Mouse (Mus musculus) ES-E14 (cell line): ENCODE data around the gene Avl9. TPM values are rescaled to one million over a fixed set of nuclear protein-coding genes. Genes with fewer than 3 reads are reported as not detected.

ENCODE experiments used
- DNase-seq: peaks from one replicate; pipeline ENCODE4 v3.0.0-alpha.2; 2013; ENCODE audit warnings: low read depth, low spot score
- H3K27ac ChIP-seq: 2 replicates; pipeline ENCODE4 v1.5.1; 2012; ENCODE audit warnings: low read depth, mild to moderate bottlenecking, low read length, moderate library complexity, mixed read lengths; ENCODE audit not compliant: poor library complexity, insufficient read depth, severe bottlenecking
- H3K36me3 ChIP-seq: 2 replicates; pipeline ENCODE4 v1.6.1; 2012; ENCODE audit warnings: mild to moderate bottlenecking, low read length, moderate library complexity, mixed read lengths; ENCODE audit not compliant: control insufficient read depth, poor library complexity, insufficient read depth, severe bottlenecking
- H3K4me1 ChIP-seq, 2 experiments: fragments of 150-350 bp in 1 of 2; sonication (generic) in 1 of 2; 2 replicates each; pipeline ENCODE4 v1.6.1; 2012; ENCODE audit warnings: low read length in 2 of 2, mild to moderate bottlenecking in 1 of 2, mixed read lengths in 1 of 2; ENCODE audit not compliant: control insufficient read depth in 2 of 2, insufficient read depth in 2 of 2, poor library complexity in 1 of 2
- H3K4me3 ChIP-seq, 2 experiments: fragments of 150-350 bp in 1 of 2; sonication (generic) in 1 of 2; 2 replicates each; pipeline ENCODE4 v1.5.1; 2012; ENCODE audit warnings: low read length in 2 of 2, low read depth in 1 of 2, mild to moderate bottlenecking in 1 of 2, mixed read lengths in 1 of 2; ENCODE audit not compliant: insufficient read depth in 1 of 2, poor library complexity in 1 of 2, severe bottlenecking in 1 of 2
- H3K9ac ChIP-seq: 2 replicates; pipeline ENCODE4 v1.6.1; 2012; ENCODE audit warnings: low read depth, mild to moderate bottlenecking, low read length, mixed read lengths; ENCODE audit not compliant: poor library complexity, insufficient read depth, severe bottlenecking
- H3K9me3 ChIP-seq: fragments of 150-350 bp; sonication (generic); 2 replicates; pipeline ENCODE4 v1.6.1; 2012; ENCODE audit warnings: low read depth, mild to moderate bottlenecking, low read length; ENCODE audit not compliant: control insufficient read depth, insufficient read depth
- CHD2 ChIP-seq: IDR thresholded peaks from 2 replicates; pipeline ENCODE4 v1.6.1; 2014; ENCODE audit warnings: mild to moderate bottlenecking, low read depth, low read length, inconsistent platforms
- HCFC1 ChIP-seq: IDR thresholded peaks from 2 replicates; pipeline ENCODE4 v1.6.1; 2012; ENCODE audit warnings: low read length, inconsistent platforms, borderline replicate concordance; ENCODE audit not compliant: insufficient read depth
- MAFK ChIP-seq: IDR thresholded peaks from 2 replicates; pipeline ENCODE4 v1.6.1; 2014; ENCODE audit warnings: mild to moderate bottlenecking, low read depth, low read length, inconsistent platforms; ENCODE audit not compliant: insufficient read depth
- ZC3H11A ChIP-seq: IDR thresholded peaks from 2 replicates; pipeline ENCODE4 v1.6.1; 2012; ENCODE audit warnings: low read depth, mild to moderate bottlenecking, inconsistent platforms, low read length, borderline replicate concordance
- ZNF384 ChIP-seq: IDR thresholded peaks from 2 replicates; pipeline ENCODE4 v1.6.1; 2012; ENCODE audit warnings: low read depth, low read length, inconsistent platforms
- in situ Hi-C, 2 experiments: fragments of 600-800 bp; cut with MboI; formaldehyde crosslinking; loops; one replicate each; pipeline ENCODE4 v1.15.1; 2025; ENCODE audit warnings: low sequenced_read_pairs in 2 of 2, inconsistent platforms in 1 of 2; ENCODE audit not compliant: unreplicated experiment in 2 of 2
- total RNA-seq: library from RNA; depleted of rRNA; stranded (reverse); fragments of 300-350 nt; gene quantifications from 2 replicates; pipeline ENCODE4 v1.2.3, GENCODE M21; 2012

Gene Avl9
- total RNA-seq, 1 experiment, result 12.9 TPM

- in situ Hi-C loops, result no loop called here
- TF ChIP-seq MAFK (no peak), ZNF384 (no peak), ZC3H11A (no peak), HCFC1 (peak; percentile 89), CHD2 (no peak)
- H3K4me3 ChIP-seq, result peak within 1 kb of the TSS; percentile 89 to 95
- peak; percentile 81 for DNase-seq
- peak within 1 kb of the TSS; percentile 95 for H3K9ac ChIP-seq
- no peaks in the 10 kb centered on the region; the same call in 1 of the 2 replicates for H3K36me3 ChIP-seq
- 0 out of 4 replicates have a peak, but pooled peaks cover 0 to 2% of the 10 kb centered on the region in 2 experiments for H3K4me1 ChIP-seq
- peak within 1 kb of the TSS; percentile 14; the same call in 1 of the 2 replicates for H3K27ac ChIP-seq
- no peaks in the 10 kb centered on the region for H3K9me3 ChIP-seq
Measured at GRCm38 (mm10) chr6:56703931-56704900, 10.5 kb upstream of the Avl9 start, which contains the start of gene Lsm5. Lsm5 (minus strand) TSS chr6:56704710.

- Histone ChIP-seq H3K27ac (no peak overlapping the region), H3K4me3 (peak overlapping the region in 1 of 2 experiments; percentile 53; a peak in 2 of 4 replicates), H3K9me3 (no peaks in the 10 kb centered on the region), H3K9ac (no peak overlapping the region), H3K4me1 (0 out of 4 replicates have a peak, but pooled peaks cover 0 to 2% of the 10 kb centered on the region in 2 experiments), H3K36me3 (no peaks in the 10 kb centered on the region)
- no peak for DNase-seq
- TF ChIP-seq CHD2 (no peak), ZC3H11A (no peak)
- in situ Hi-C loops, result no loop called here
Measured at GRCm38 (mm10) chr6:56714186-56714573, 519 bp upstream of the Avl9 start.

GRCm38 (mm10) chr6:56715270-56715666 is 569 bp downstream of the Avl9 start:
- peak overlapping the region; percentile 97 for H3K27ac ChIP-seq
- TF ChIP-seq HCFC1 (no peak; the same call in 1 of the 2 replicates), CHD2 (no peak), ZNF384 (no peak), MAFK (no peak), ZC3H11A (no peak)
- 0 out of 4 replicates have a peak, but pooled peaks cover 0 to 2% of the 10 kb centered on the region in 2 experiments for H3K4me1 ChIP-seq
- in situ Hi-C loops, result no loop called here
- no peaks in the 10 kb centered on the region for H3K36me3 ChIP-seq
- peak; percentile 54 for DNase-seq
- H3K9ac ChIP-seq, result peak overlapping the region; percentile 96
- no peaks in the 10 kb centered on the region for H3K9me3 ChIP-seq
- peak overlapping the region; percentile 91 to 97 for H3K4me3 ChIP-seq

GRCm38 (mm10) chr6:56719071-56719470 is 4.4 kb downstream of the Avl9 start:
- Histone ChIP-seq H3K9ac (no peak overlapping the region), H3K9me3 (no peaks in the 10 kb centered on the region), H3K36me3 (no peaks in the 10 kb centered on the region), H3K4me3 (no peak overlapping the region), H3K27ac (no peak overlapping the region), H3K4me1 (0 out of 4 replicates have a peak, but pooled peaks cover 0 to 2% of the 10 kb centered on the region in 2 experiments)
- in situ Hi-C loops, result no loop called here
- no peak for DNase-seq
- TF ChIP-seq HCFC1 (no peak), MAFK (no peak), CHD2 (no peak)
